Mouse (Mus musculus) urinary bladder, adult 18-20 months (tissue): ENCODE results near the gene Fsip1.
A peak's percentile ranks its signal among the peaks of the same experiment; 100 is the strongest.

ENCODE experiments used
- DNase-seq, 2 experiments: peaks; one replicate each; pipeline ENCODE4 v3.0.0; 2022; ENCODE audit warnings: low spot score in 2 of 2, mixed read lengths in 2 of 2

Gene Fsip1

GRCm38 (mm10) chr2:118125211-118125939 lies 131.4 kb downstream of the Fsip1 start:
- DNase-seq = peak in 1 of 2 experiments; percentile 31

- DNase-seq = no peak
These were observed 132.3 kb downstream of the Fsip1 start for GRCm38 (mm10) chr2:118124437-118124836.

- DNase-seq = no peak
These were observed 133.0 kb downstream of the Fsip1 start for GRCm38 (mm10) chr2:118123743-118124142.

GRCm38 (mm10) chr2:118122291-118122690 lies 134.5 kb downstream of the Fsip1 start:
- no peak for DNase-seq

- DNase-seq = no peak
These were observed 136.0 kb downstream of the Fsip1 start for GRCm38 (mm10) chr2:118120751-118121150.

- no peak for DNase-seq
These were observed 136.7 kb downstream of the Fsip1 start for GRCm38 (mm10) chr2:118120095-118120494.

- DNase-seq = no peak
These were observed 137.1 kb downstream of the Fsip1 start for GRCm38 (mm10) chr2:118119684-118120083.

GRCm38 (mm10) chr2:118118515-118118914 lies 138.3 kb downstream of the Fsip1 start:
- DNase-seq = no peak

GRCm38 (mm10) chr2:118118045-118118444 lies 138.7 kb downstream of the Fsip1 start:
- DNase-seq = no peak

GRCm38 (mm10) chr2:118117401-118117800 lies 139.4 kb downstream of the Fsip1 start:
- DNase-seq = no peak

GRCm38 (mm10) chr2:118116754-118117290 lies 139.9 kb downstream of the Fsip1 start:
- DNase-seq = no peak

GRCm38 (mm10) chr2:118116180-118116579 lies 140.6 kb downstream of the Fsip1 start:
- DNase-seq = no peak

- DNase-seq = no peak
These were observed 141.1 kb downstream of the Fsip1 start for GRCm38 (mm10) chr2:118115647-118116046.

GRCm38 (mm10) chr2:118114671-118115070 lies 142.1 kb downstream of the Fsip1 start:
- DNase-seq = no peak

GRCm38 (mm10) chr2:118113808-118114524 lies 142.8 kb downstream of the Fsip1 start:
- DNase-seq = no peak

GRCm38 (mm10) chr2:118112846-118113479 lies 143.8 kb downstream of the Fsip1 start:
- DNase-seq = peak in 1 of 2 experiments; percentile 28

- DNase-seq = no peak
These were observed 144.3 kb downstream of the Fsip1 start for GRCm38 (mm10) chr2:118112438-118112837.

GRCm38 (mm10) chr2:118111488-118112131 lies 145.2 kb downstream of the Fsip1 start, which contains the start of gene Thbs1:
TSS of gene Thbs1 (plus strand) at chr2:118111876.
- DNase-seq = peak; percentile 63 to 70

- peak; percentile 73 to 80 for DNase-seq
These were observed 145.7 kb downstream of the Fsip1 start for GRCm38 (mm10) chr2:118111116-118111487.

GRCm38 (mm10) chr2:118110225-118110915 lies 146.4 kb downstream of the Fsip1 start:
- peak; percentile 27 to 49 for DNase-seq

- no peak for DNase-seq
These were observed 154.6 kb downstream of the Fsip1 start for GRCm38 (mm10) chr2:118102169-118102568.
